In the genomic region with DNA sequence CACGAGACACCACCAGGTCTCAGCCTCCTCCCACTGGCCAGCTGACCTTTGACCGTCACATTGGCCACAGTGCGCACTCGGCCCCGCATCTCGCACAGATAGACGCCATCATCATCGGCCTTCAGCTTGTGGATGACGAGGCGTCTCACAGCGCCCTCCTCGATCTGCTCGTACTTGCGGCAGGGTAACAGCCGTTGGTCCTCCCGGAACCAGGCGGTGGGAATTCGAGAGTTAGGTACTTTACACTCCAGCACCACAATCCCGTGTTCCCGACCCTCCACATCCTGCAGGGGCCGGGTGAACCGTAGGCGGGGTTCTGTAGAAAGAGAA, we compare ENCODE assay signal across 12 mouse cellular contexts. TPM values are rescaled to one million over a fixed set of nuclear protein-coding genes. Genes with fewer than 3 reads are reported as not detected.
DNase-seq lines count a peak whose midpoint lies in the region; ATAC-seq and TF ChIP-seq lines count a peak whose summit lies in the region.
"Had no signal": no experiment of that assay in that cellular context is flagged by ENCODE, and none has a peak within 500 bp of the region (broad histone marks: within the 10 kb centered on the region; RNA-seq: fewer than 3 reads in every experiment).

No protein-coding gene starts in this region.

- peak overlapping the region; percentile 100; the same call in 1 of the 2 replicates for H3K27ac ChIP-seq in heart, embryonic 13.5 days (replicated peaks)
- no peak overlapping the region for H3K27ac ChIP-seq in lung, postnatal 0 days (ENCODE audit: low read length)
- no peak overlapping the region for H3K27ac ChIP-seq in embryonic facial prominence, embryonic 15.5 days (replicated peaks)
- H3K27ac ChIP-seq in stomach, embryonic 16.5 days (ENCODE audit: low read length) = no peak overlapping the region
- no peak overlapping the region for H3K27ac ChIP-seq in midbrain, embryonic 15.5 days
- H3K27ac ChIP-seq: liver, embryonic 14.5 days had no signal

- H3K27me3 ChIP-seq in heart, embryonic 13.5 days (replicated peaks) = no peaks in the 10 kb centered on the region
- H3K27me3 ChIP-seq in lung, postnatal 0 days (replicated peaks; ENCODE audit: insufficient read depth, low read length) = no peaks in the 10 kb centered on the region
- no peaks in the 10 kb centered on the region for H3K27me3 ChIP-seq in embryonic facial prominence, embryonic 15.5 days
- H3K27me3 ChIP-seq in stomach, embryonic 16.5 days (ENCODE audit: control insufficient read depth, insufficient read depth, low read length) = no peaks in the 10 kb centered on the region
- 0 out of 2 replicates have a peak, but pooled peaks cover 7% of the 10 kb centered on the region for H3K27me3 ChIP-seq in midbrain, embryonic 15.5 days (replicated peaks)

- peak overlapping the region; percentile 97 for H3K4me3 ChIP-seq in heart, embryonic 13.5 days
- no peak overlapping the region for H3K4me3 ChIP-seq in lung, postnatal 0 days (ENCODE audit: low read depth, low read length)
- H3K4me3 ChIP-seq in lung, adult 2 months (replicated peaks; ENCODE audit: extremely low read depth, low read depth, low read length) = no peak overlapping the region
- H3K4me3 ChIP-seq in embryonic facial prominence, embryonic 15.5 days (replicated peaks) = peak overlapping the region; percentile 73
- 0 out of 2 replicates have a peak overlapping the region, but pooled peaks have one; percentile 3 for H3K4me3 ChIP-seq in stomach, embryonic 16.5 days (replicated peaks; ENCODE audit: low read length)
- H3K4me3 ChIP-seq in midbrain, embryonic 15.5 days = no peak overlapping the region

- 50% methylated on average over 23 of the region's 23 CpGs for WGBS in heart, embryonic 13.5 days
- WGBS in lung, postnatal 0 days = 81% methylated on average over 23 of the region's 23 CpGs
- 86% methylated on average over 23 of the region's 23 CpGs for WGBS in lung, adult 2 months
- WGBS in embryonic facial prominence, embryonic 15.5 days = 65% methylated on average over 23 of the region's 23 CpGs
- WGBS in stomach, embryonic 16.5 days = 69% methylated on average over 23 of the region's 23 CpGs
- WGBS in midbrain, embryonic 15.5 days = 74% methylated on average over 23 of the region's 23 CpGs

- H3K4me1 ChIP-seq in heart, embryonic 13.5 days = peaks cover 41% of the 10 kb centered on the region
- H3K4me1 ChIP-seq in lung, postnatal 0 days (ENCODE audit: insufficient read depth, low read depth, low read length) = no peaks in the 10 kb centered on the region; the same call in none of the 2 replicates
- H3K4me1 ChIP-seq in lung, adult 2 months (ENCODE audit: control insufficient read depth, insufficient read depth, low read length) = no peaks in the 10 kb centered on the region
- H3K4me1 ChIP-seq in embryonic facial prominence, embryonic 15.5 days = peaks cover 39% of the 10 kb centered on the region
- peaks cover 30% of the 10 kb centered on the region for H3K4me1 ChIP-seq in stomach, embryonic 16.5 days (ENCODE audit: control insufficient read depth, insufficient read depth, low read length)
- H3K4me1 ChIP-seq in midbrain, embryonic 15.5 days = peaks cover 25% of the 10 kb centered on the region

- no peak for TF ChIP-seq EP300 in lung, postnatal 0 days (IDR thresholded peaks at IDR 0.05)

- peak overlapping the region; percentile 91 for H3K4me2 ChIP-seq in heart, embryonic 13.5 days
- peak overlapping the region; percentile 95; the same call in 1 of the 2 replicates for H3K4me2 ChIP-seq in lung, postnatal 0 days (replicated peaks; ENCODE audit: low read depth, low read length)
- peak overlapping the region; percentile 79 for H3K4me2 ChIP-seq in embryonic facial prominence, embryonic 15.5 days (replicated peaks)
- H3K4me2 ChIP-seq in stomach, embryonic 16.5 days (ENCODE audit: low read depth, low read length) = peak overlapping the region; percentile 96
- no peak overlapping the region for H3K4me2 ChIP-seq in midbrain, embryonic 15.5 days

- no peak for TF ChIP-seq POLR2A in lung, adult 2 months (IDR thresholded peaks at IDR 0.05; ENCODE audit: borderline replicate concordance, extremely low read depth, low read depth, low read length)

- H3K36me3 ChIP-seq in heart, embryonic 13.5 days = peaks cover 63% of the 10 kb centered on the region
- peaks cover 21% of the 10 kb centered on the region; the same call in 1 of the 2 replicates for H3K36me3 ChIP-seq in lung, postnatal 0 days (ENCODE audit: insufficient read depth, low read length)
- peaks cover 50% of the 10 kb centered on the region for H3K36me3 ChIP-seq in embryonic facial prominence, embryonic 15.5 days
- H3K36me3 ChIP-seq in stomach, embryonic 16.5 days (ENCODE audit: control insufficient read depth, insufficient read depth, low read length) = peaks cover 32% of the 10 kb centered on the region
- peaks cover 7% of the 10 kb centered on the region; the same call in 1 of the 2 replicates for H3K36me3 ChIP-seq in midbrain, embryonic 15.5 days (replicated peaks)

- ATAC-seq in heart, embryonic 13.5 days (ENCODE audit: extremely low read depth, insufficient number of reproducible peaks, low FRiP score, low TSS enrichment) = no peak
- ATAC-seq in lung, postnatal 0 days = no peak
- no peak for ATAC-seq in embryonic facial prominence, embryonic 15.5 days (ENCODE audit: insufficient number of reproducible peaks, low FRiP score, low TSS enrichment, low read depth)
- no peak for ATAC-seq in stomach, embryonic 16.5 days (ENCODE audit: insufficient read depth, low FRiP score)
- ATAC-seq in midbrain, embryonic 15.5 days (replicated peaks) = no peak
- ATAC-seq: CD4-positive, CD25-positive, alpha-beta regulatory T cell, adult 4 months had no signal

- TF ChIP-seq CTCF in lung, postnatal 0 days (IDR thresholded peaks at IDR 0.05) = no peak
- TF ChIP-seq CTCF in lung, adult 2 months (IDR thresholded peaks at IDR 0.05; ENCODE audit: insufficient read depth, low read length) = no peak

- H3K9ac ChIP-seq in heart, embryonic 13.5 days = peak overlapping the region; percentile 100
- H3K9ac ChIP-seq in lung, postnatal 0 days (replicated peaks; ENCODE audit: low read depth) = no peak overlapping the region
- H3K9ac ChIP-seq in embryonic facial prominence, embryonic 15.5 days = no peak overlapping the region
- H3K9ac ChIP-seq in stomach, embryonic 16.5 days (ENCODE audit: low read length) = 0 out of 2 replicates have a peak overlapping the region, but pooled peaks have one; percentile 1
- H3K9ac ChIP-seq in midbrain, embryonic 15.5 days = no peak overlapping the region
- H3K9ac ChIP-seq: liver, embryonic 14.5 days had no signal

- no peak for DNase-seq in heart, adult 8-10 months (ENCODE audit: low spot score)
- no peak for DNase-seq in lung, postnatal 0 days (ENCODE audit: low spot score)
- DNase-seq in lung, adult 2 months = no peak
- DNase-seq in T-cell, adult 2 months (ENCODE audit: low spot score) = no peak
- DNase-seq: layer of hippocampus, adult 9-11 months had no signal

- no peaks in the 10 kb centered on the region for H3K9me3 ChIP-seq in heart, embryonic 13.5 days
- no peaks in the 10 kb centered on the region for H3K9me3 ChIP-seq in lung, postnatal 0 days (ENCODE audit: low read length)
- H3K9me3 ChIP-seq in embryonic facial prominence, embryonic 15.5 days (replicated peaks) = no peaks in the 10 kb centered on the region
- H3K9me3 ChIP-seq in stomach, embryonic 16.5 days (replicated peaks; ENCODE audit: control insufficient read depth, low read length) = no peaks in the 10 kb centered on the region
- H3K9me3 ChIP-seq in midbrain, embryonic 15.5 days = no peaks in the 10 kb centered on the region

RNA-seq across cellular contexts. Expression of a gene that starts 2.6 kb away (rescaled TPM):
- 91.0 and 93.0 TPM in 2 replicates for polyA plus RNA-seq in heart, embryonic 13.5 days (2015; fragmentation: Nextera tagmentation; extraction: Ambion mirVana)
- total RNA-seq in heart, adult 8-10 months (2022) = 100 to 1,000 TPM; 108 to 133 (median 122) TPM
- polyA plus RNA-seq in lung, postnatal 0 days (2015; fragmentation: Nextera tagmentation; extraction: Ambion mirVana) = 25.8 and 33.9 TPM in 2 replicates
- 20.7 and 26.1 TPM in 2 replicates for polyA plus RNA-seq in lung, adult 2 months (2012; rRNA removed)
- 104 and 108 TPM in 2 replicates for polyA plus RNA-seq in embryonic facial prominence, embryonic 15.5 days (2015; fragmentation: Nextera tagmentation; extraction: Ambion mirVana)
- polyA plus RNA-seq in stomach, embryonic 16.5 days (2015; fragmentation: Nextera tagmentation; extraction: Ambion mirVana) = 34.1 and 44.4 TPM in 2 replicates
- 29.3 and 31.9 TPM in 2 replicates for polyA plus RNA-seq in midbrain, embryonic 15.5 days (2015; fragmentation: Nextera tagmentation; extraction: Ambion mirVana)
- total RNA-seq: monocyte, adult 5-6 weeks had no signal
- polyA plus RNA-seq: CD4-positive, CD25-positive, alpha-beta regulatory T cell, adult 4 months had no signal

RNA-seq across cellular contexts. Expression of a gene that starts 3.3 kb away (rescaled TPM):
- 5.5 and 6.0 TPM in 2 replicates for polyA plus RNA-seq in heart, embryonic 13.5 days (2015; fragmentation: Nextera tagmentation; extraction: Ambion mirVana)
- total RNA-seq in heart, adult 8-10 months (2022) = 1 to 10 TPM; 2.8 to 4.6 (median 3.9) TPM
- polyA plus RNA-seq in lung, postnatal 0 days (2015; fragmentation: Nextera tagmentation; extraction: Ambion mirVana) = 3.7 and 3.8 TPM in 2 replicates
- 13.6 and 14.3 TPM in 2 replicates for polyA plus RNA-seq in lung, adult 2 months (2012; rRNA removed)
- polyA plus RNA-seq in embryonic facial prominence, embryonic 15.5 days (2015; fragmentation: Nextera tagmentation; extraction: Ambion mirVana) = 14.7 and 15.7 TPM in 2 replicates
- polyA plus RNA-seq in stomach, embryonic 16.5 days (2015; fragmentation: Nextera tagmentation; extraction: Ambion mirVana) = 7.4 and 8.3 TPM in 2 replicates
- polyA plus RNA-seq in midbrain, embryonic 15.5 days (2015; fragmentation: Nextera tagmentation; extraction: Ambion mirVana) = 24.3 and 24.5 TPM in 2 replicates
- total RNA-seq: monocyte, adult 5-6 weeks had no signal
- polyA plus RNA-seq: CD4-positive, CD25-positive, alpha-beta regulatory T cell, adult 4 months had no signal

RNA-seq across cellular contexts. Expression of a gene that starts 17.7 kb away (rescaled TPM):
- polyA plus RNA-seq in heart, embryonic 13.5 days (2015; fragmentation: Nextera tagmentation; extraction: Ambion mirVana) = 11.3 and 12.6 TPM in 2 replicates
- total RNA-seq in heart, adult 8-10 months (2022) = 10 to 100 TPM in 3 of 4 experiments, 1 to 10 TPM in 1; 8.3 to 10.4 (median 10.3) TPM
- 12.7 and 13.2 TPM in 2 replicates for polyA plus RNA-seq in lung, postnatal 0 days (2015; fragmentation: Nextera tagmentation; extraction: Ambion mirVana)
- polyA plus RNA-seq in lung, adult 2 months (2012; rRNA removed) = 44.1 and 50.6 TPM in 2 replicates
- polyA plus RNA-seq in embryonic facial prominence, embryonic 15.5 days (2015; fragmentation: Nextera tagmentation; extraction: Ambion mirVana) = 19.7 and 21.1 TPM in 2 replicates
- polyA plus RNA-seq in stomach, embryonic 16.5 days (2015; fragmentation: Nextera tagmentation; extraction: Ambion mirVana) = 18.6 and 19.8 TPM in 2 replicates
- polyA plus RNA-seq in midbrain, embryonic 15.5 days (2015; fragmentation: Nextera tagmentation; extraction: Ambion mirVana) = 25.7 and 27.7 TPM in 2 replicates

RNA-seq across cellular contexts. Expression of a gene that starts 24.3 kb away (rescaled TPM):
- polyA plus RNA-seq in heart, embryonic 13.5 days (2015; fragmentation: Nextera tagmentation; extraction: Ambion mirVana) = 0.43 and 0.49 TPM in 2 replicates
- total RNA-seq in heart, adult 8-10 months (2022) = under 1 TPM; 0.31 to 0.75 (median 0.42) TPM
- polyA plus RNA-seq in lung, postnatal 0 days (2015; fragmentation: Nextera tagmentation; extraction: Ambion mirVana) = 1.1 and 1.3 TPM in 2 replicates
- 5.2 and 7.4 TPM in 2 replicates for polyA plus RNA-seq in lung, adult 2 months (2012; rRNA removed)
- polyA plus RNA-seq in embryonic facial prominence, embryonic 15.5 days (2015; fragmentation: Nextera tagmentation; extraction: Ambion mirVana) = 1.3 and 1.4 TPM in 2 replicates
- polyA plus RNA-seq in stomach, embryonic 16.5 days (2015; fragmentation: Nextera tagmentation; extraction: Ambion mirVana) = 1.6 and 2.1 TPM in 2 replicates
- polyA plus RNA-seq in midbrain, embryonic 15.5 days (2015; fragmentation: Nextera tagmentation; extraction: Ambion mirVana) = 59.2 and 60.0 TPM in 2 replicates
- polyA plus RNA-seq: CD4-positive, CD25-positive, alpha-beta regulatory T cell, adult 4 months had no signal

RNA-seq across cellular contexts. Expression of a gene that starts 24.5 kb away (rescaled TPM):
- polyA plus RNA-seq in heart, embryonic 13.5 days (2015; fragmentation: Nextera tagmentation; extraction: Ambion mirVana) = 26.0 and 28.6 TPM in 2 replicates
- 10 to 100 TPM; 22.4 to 23.9 (median 23.6) TPM for total RNA-seq in heart, adult 8-10 months (2022)
- 31.2 and 31.6 TPM in 2 replicates for polyA plus RNA-seq in lung, postnatal 0 days (2015; fragmentation: Nextera tagmentation; extraction: Ambion mirVana)
- 89.7 and 127 TPM in 2 replicates for polyA plus RNA-seq in lung, adult 2 months (2012; rRNA removed)
- polyA plus RNA-seq in embryonic facial prominence, embryonic 15.5 days (2015; fragmentation: Nextera tagmentation; extraction: Ambion mirVana) = 51.3 and 54.5 TPM in 2 replicates
- 28.0 and 28.1 TPM in 2 replicates for polyA plus RNA-seq in stomach, embryonic 16.5 days (2015; fragmentation: Nextera tagmentation; extraction: Ambion mirVana)
- polyA plus RNA-seq in midbrain, embryonic 15.5 days (2015; fragmentation: Nextera tagmentation; extraction: Ambion mirVana) = 42.3 and 45.8 TPM in 2 replicates

Comparison
In these comparisons a context has a peak if more than half of its experiments do, and no peak if none do; other contexts are left out.
1. H3K4me3 ChIP-seq: peak in heart, embryonic 13.5 days (single experiment), embryonic facial prominence, embryonic 15.5 days (single experiment) and stomach, embryonic 16.5 days (single experiment); none in lung, postnatal 0 days (single experiment), lung, adult 2 months (single experiment) and midbrain, embryonic 15.5 days (single experiment).
2. H3K9ac ChIP-seq: peak in heart, embryonic 13.5 days (single experiment) and stomach, embryonic 16.5 days (single experiment); none in lung, postnatal 0 days (single experiment), embryonic facial prominence, embryonic 15.5 days (single experiment) and midbrain, embryonic 15.5 days (single experiment).